Mouse (Mus musculus): ENCODE data around the gene Ccdc18.
"Not testable (repeated sequence)": the region's sequence is repeated elsewhere in the genome, so short reads cannot be mapped to it uniquely, and the experiment has no call there.

Gene Ccdc18

DNA sequence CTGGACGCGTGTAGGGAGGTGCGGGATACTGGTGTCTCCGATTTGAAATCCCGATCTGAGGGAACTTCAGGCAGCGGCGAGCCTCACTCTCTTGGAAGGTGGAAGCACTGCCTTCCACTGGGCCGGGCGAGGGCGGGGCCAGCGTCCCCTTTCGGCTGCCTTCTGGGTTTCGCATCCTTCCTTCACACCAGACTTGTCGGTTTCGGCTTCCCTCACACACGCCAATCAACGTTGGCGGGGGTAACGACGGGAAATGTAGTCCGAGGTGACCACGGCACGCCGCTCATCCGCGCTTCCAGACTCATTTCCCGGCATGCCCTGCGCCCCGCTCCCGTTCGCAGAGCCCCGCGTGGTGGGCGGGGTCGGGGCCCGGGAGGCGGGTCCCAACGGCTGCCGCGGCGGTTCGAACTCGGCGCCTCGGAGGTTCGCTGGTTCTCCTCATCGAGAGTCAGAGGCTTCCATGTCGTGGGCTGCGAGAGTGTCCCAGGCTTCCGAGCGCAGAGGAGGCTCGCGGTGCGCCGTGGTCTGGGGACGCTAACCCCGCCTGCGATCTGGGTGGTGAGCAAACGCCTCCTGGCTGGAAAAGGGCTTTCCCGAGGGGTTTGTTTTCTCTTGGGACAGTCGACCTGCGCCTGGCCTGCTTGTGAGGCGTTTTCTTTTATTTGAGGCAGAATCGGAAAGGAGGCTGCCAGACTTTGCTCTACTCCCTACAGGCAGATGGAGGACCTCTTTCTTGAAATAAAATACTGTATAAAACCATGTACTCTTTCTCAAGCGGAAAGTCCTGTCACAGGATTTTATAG lies at the start of gene Ccdc18, which contains the start of gene Tmed5:
TSS of gene Ccdc18 (plus strand) at position 435 of the 803 bp plus-strand sequence.
TSS of gene Tmed5 (minus strand) at position 180 of the 803 bp plus-strand sequence.
- peak; percentile 90 for DNase-seq (ENCODE audit: low read depth, low spot score)

DNA sequence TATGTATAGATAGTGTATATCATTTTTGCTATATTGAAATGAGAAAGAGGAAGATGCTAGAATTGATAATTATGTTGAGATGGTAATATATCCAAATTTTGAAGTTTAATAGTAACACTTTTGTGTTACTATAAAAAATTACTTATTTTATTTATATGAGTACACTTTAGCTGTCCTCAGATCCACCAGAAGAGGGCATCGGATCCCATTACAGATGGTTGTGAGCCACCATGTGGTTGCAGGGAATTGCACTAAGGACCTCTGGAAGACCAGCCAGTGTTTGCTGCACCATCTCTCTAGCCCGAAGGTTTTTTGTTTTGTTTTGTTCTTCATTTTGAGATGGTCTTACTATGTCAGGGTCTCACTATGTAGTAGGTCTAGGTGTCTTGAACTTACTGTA lies 47.2 kb upstream of the Ccdc18 start:
- no peak for DNase-seq (ENCODE audit: low read depth, low spot score)

DNA sequence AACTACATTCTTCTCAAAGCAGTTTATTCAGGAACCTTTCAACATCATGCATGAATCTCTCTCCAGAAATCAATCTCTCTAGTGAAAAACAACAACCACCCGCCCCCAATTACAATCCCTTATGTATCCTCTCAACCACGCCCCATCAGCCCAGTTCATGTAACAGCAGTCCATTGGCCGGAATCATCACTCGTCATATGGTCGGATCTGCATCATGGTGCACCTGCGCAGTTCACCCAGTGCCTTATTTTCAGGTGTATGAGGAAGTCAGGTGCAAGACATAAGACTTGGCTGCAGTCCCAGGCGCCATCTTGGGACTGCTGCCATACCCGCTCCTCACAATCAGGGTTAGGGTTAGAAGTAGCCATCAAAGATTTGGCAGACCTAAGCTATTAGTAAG lies 39.9 kb upstream of the Ccdc18 start:
- DNase-seq (ENCODE audit: low read depth, low spot score) = not testable (repeated sequence)

DNA sequence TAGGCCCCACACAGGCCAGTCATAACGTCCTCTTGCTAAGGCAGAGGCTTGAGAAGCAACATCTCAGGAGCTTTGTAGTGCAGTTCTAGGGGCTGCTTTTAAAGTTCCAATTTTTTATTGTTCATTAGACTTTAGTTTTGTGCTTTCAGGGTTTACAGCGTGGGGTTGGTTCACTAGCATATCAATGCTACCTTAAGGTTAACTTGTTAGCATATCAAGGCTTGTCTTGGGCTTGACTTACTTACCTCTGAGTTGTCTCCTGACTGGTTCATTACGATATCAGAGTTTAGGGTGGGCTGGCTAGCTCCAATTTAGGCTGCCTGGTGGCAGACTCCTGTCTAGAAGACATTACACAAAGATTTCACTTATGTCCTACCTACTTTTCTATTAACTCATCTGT lies 35.0 kb upstream of the Ccdc18 start:
- no peak for DNase-seq (ENCODE audit: low read depth, low spot score)

DNA sequence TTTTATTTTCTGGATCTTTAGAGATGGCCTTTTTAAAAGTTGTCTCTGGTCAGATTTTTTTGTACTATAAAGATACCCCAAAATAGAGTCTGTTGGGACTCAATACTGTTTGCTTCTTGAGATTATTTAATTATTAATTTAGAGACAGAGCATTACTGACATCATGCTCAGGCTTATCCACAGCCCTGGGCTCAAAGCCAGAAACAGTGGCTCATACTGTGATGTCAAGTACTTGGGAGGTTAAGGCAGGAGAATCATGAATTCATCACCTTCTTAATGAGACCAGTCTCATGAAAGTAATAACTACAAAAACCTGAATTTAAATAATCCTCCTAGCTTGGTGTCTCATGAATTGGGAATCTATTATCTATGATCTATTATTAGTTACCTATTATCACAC lies 32.5 kb upstream of the Ccdc18 start:
- no peak for DNase-seq (ENCODE audit: low read depth, low spot score)

DNA sequence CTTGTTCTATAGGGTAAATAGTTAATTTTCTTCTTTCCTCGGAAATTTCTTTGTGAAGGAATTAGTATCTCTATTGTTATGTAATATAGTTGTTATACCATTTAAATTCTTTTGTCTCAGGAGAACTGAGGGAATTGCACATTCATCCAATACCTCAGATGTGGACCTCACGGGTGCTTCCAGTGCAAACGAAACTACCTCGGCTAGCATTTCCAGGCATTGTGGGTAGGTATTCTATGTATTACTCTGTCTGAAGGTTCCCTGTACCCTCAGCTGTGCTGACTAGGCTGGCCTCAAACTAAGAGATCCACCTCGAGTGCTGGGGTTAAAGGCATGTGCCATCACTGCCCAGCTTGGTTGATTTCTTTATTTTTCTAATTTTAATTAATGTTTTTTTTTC lies 28.4 kb upstream of the Ccdc18 start:
- no peak for DNase-seq (ENCODE audit: low read depth, low spot score)

DNA sequence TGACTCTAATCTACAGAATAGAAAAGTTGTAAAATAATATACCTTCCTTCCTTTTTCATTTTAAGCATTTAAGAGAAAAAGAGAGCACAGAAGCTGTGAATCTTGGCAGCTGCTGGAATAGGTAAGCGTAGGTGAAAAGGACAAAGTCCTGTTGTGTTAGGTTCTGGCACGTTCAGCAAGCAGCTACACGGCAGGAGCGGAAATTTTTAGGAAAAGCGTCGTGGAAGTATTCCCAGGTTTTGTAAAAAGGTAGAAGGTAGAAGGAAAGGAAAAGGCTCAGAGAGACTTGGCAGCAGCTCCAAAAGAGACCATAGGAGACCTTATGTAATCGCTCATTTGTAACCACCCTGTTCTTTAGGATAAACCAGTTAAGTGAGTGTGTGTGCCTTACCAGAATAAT lies 23.3 kb upstream of the Ccdc18 start:
- DNase-seq (ENCODE audit: low read depth, low spot score) = no peak

DNA sequence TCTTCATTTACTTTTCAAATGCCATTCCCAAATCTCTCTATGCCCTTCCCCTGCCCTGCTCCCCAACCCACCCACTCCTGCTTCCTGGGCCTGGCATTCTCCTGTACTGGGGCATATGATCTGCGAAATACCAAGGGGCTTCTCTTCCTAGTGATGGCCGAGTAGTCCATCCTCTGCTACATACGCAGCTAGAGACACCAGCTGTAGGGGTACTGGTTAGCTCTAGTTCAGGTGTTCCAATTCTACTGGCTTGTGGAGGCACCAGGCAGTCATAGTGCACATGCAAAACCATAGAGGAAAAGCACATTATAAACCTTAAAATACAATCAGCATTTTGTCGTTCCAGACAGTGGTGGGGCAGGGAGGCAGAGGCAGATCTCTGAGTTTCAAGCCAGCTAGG lies 15.0 kb upstream of the Ccdc18 start:
- DNase-seq (ENCODE audit: low read depth, low spot score) = no peak

DNA sequence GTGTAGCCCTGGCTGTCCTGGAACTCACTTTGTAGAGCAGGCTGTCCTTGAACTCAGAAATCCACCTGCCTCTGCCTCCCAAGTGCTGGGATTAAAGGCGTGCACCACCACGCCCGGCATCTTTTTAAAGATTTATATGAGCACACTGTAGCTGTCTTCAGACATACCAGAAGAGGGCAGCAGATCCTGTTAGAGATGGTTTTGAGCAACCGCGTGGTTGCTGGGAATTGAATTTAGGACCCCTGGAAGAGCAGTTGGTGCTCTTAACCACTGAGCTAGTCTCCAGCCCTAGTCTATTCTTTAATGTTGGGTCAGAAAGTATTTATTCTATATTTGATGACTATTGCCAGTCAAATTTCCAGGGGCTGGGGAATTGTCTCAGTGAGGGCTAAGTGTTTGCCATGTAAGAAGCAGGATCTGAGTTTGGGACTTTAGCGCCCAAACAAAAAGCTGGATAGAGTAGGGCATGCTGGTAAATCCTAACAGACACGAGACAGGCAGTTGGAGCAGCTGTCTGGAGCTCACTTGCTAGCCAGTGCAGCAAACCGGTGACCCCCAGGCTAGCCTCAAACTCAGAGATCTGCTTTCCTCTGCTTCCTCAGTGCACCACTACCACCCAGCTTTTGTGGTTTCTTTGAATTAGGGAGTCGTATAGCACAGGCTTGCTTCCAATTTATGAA lies 12.3 kb upstream of the Ccdc18 start:
- DNase-seq (ENCODE audit: low read depth, low spot score) = no peak

DNA sequence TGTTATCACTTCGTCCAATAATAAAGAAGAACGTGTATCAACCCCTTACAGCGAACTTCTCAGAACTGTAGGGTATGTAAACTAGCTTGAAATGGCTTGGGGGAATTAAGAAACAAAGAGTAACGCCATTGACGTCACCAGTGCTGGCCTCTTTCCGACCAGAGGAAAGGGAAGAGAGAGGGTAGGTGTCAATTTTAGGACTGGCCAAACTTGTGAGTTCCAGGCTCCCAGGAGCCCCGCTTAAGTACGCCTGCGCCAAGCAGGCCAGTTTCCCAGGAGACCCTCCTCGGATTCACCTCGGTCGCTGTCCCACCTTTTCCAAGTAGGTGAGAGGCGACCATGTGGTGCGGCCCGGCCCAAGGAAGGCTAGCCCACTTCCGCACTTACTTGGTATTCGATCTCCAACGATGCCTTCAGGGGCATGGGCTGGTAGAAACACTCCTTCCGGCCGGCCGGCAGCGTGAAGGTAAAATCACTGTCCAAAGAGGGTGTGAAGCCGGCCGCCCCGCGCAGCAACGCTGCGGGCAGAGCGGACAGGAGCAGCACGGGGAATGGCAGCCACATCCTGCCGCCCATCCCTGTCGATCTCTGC lies 730 bp upstream of the Ccdc18 start:
- no peak for DNase-seq (ENCODE audit: low read depth, low spot score)

DNA sequence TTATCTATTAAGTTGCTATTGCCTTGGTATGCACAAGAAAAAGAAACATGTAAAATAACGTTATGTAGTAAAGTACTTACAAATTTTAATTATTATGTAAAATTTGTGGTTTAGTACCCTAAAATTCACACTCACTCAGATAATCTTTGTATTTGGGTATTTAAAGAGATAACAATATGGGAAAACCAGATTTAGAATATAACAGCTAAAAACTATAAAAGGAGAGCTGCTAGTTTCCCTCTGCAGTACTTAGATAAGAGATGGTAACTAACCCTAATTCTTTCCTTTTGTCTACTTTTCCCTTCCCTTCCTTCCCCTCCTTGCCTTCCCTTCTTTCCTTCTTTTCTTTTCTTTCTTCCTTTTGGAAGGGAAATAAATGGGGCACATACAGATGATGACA lies 19.9 kb downstream of the Ccdc18 start:
- no peak for DNase-seq (ENCODE audit: low read depth, low spot score)

DNA sequence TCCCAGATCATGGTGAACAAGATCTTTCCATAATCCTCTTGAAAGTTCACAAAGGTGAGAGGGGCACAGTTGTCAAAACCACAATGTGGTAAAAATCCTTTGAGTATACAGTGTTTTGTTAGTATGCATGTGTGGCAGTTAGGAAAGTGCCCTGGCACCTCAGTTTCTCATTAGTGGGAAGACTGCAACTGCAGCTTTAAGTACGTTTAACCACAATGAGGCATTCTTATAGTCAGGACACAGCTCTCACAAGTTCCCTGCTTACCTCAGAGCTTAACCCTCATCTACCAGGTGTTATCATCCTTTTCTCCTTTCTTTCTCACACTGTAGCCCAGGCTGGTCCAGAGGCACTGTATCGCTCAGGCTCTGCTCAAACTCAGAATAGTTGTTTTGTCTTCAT lies 28.1 kb downstream of the Ccdc18 start:
- no peak for DNase-seq (ENCODE audit: low read depth, low spot score)

DNA sequence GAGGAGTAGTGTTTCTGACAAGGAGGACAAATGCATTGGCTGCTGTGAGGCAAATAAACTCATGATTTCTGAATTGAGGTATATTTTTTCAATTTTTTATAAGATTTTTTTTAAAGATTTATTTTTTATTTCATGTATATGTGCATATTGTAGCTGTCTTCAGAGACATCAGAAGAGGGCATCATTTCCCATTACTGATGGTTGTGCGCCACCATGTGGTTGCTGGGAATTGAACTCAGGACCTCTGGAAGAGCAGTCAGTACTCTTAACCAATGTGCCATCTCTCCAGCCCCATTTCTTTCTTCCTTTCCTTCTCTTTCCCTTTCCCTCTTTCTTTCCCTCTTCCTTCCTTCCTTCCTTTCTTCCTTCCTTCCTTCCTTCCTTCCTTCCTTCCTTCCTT lies 31.0 kb downstream of the Ccdc18 start:
- no peak for DNase-seq (ENCODE audit: low read depth, low spot score)

DNA sequence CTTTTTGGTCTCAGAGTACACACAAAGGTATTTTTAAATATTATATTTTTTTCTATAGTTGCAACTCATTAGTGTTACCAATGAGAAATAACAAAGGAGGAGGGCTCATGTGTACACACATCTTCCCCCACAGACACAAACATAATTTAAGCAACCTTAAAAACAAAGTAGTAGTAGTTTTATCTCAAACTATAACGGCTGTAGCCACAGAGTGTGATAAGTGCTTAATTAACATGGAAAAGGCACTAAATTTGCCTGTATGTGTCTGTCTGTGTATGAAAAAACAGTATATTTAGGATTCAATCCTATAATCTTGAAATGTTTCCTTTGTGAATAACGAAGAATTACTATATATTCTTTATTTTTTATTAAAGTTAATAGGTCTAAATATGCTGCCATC lies 51.4 kb downstream of the Ccdc18 start:
- no peak for DNase-seq (ENCODE audit: low read depth, low spot score)

DNA sequence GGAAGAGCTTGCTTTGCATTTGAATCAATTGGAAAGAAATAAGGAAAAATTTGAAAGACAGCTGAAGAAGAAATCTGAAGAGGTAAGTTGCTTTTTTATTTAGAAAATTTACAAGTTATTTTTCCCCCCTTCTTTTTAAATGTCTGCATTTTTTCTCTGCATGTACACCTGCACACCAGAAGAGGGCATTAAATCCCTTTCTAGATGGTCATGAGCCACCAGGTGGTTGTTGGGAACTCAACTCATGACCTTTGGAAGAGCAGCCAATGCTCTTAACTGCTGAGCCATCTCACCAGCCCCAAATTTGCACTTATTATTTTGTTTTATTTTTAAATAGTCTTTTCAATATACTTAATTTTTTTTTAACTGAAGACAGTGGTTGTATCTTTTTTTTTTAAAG lies 56.3 kb downstream of the Ccdc18 start:
- DNase-seq (ENCODE audit: low read depth, low spot score) = no peak

DNA sequence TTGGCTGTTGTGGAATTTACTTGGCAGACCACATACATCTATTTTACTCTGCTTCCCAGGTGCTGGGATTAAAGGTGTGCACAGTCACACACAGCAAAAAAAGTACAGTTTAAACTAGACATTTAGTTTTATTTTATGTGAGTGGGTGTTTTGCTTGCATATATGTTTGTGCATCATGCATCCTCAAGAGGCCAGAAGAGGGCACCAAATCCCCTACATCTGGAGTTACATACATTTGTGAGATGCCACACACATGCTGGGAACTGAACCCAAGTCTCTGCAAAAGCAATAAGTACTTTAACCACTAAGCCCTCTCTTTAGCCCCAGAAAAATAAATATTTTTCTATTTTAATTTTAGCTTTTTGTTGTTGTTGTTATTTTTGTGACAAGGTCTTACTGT lies 73.3 kb downstream of the Ccdc18 start:
- DNase-seq (ENCODE audit: low read depth, low spot score) = peak; percentile 13

DNA sequence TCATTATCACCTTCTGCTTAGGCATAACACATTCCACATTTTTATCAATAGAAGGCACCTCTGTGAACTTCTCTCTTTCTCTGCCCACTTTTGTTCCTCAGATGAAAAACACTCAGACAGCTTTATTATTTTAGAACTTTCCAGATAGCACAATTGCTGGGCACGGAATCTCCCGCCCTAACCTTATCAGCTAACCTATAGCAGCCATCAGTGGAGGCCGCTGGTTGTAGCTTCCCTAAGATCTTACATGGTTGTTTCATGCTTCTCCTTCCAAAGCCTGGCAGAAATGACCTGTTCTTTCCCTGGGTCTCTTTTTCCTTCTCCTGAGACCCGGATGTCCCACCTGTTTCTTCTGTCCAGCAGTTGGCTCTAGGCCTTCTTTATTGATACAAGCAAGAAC lies 78.8 kb downstream of the Ccdc18 start:
- DNase-seq (ENCODE audit: low read depth, low spot score) = no peak

DNA sequence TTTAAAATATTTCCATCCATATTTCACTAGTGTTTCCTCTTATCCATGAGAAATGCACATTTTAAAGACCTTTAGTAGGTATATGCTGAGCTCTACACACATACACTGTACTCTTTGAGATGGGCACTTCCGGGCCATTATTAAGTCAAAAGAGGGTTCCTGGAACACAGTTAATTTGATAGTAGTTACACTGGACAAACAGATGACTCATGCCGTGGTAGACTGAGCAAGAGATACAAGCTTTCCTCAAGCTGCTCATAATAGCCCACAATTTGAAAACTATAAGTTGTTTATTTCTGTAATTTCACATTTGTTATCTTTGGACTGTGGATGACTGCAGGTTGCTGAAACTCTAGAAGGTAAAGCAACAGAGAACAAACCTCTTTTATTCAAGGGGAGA lies 82.3 kb downstream of the Ccdc18 start:
- DNase-seq (ENCODE audit: low read depth, low spot score) = no peak

DNA sequence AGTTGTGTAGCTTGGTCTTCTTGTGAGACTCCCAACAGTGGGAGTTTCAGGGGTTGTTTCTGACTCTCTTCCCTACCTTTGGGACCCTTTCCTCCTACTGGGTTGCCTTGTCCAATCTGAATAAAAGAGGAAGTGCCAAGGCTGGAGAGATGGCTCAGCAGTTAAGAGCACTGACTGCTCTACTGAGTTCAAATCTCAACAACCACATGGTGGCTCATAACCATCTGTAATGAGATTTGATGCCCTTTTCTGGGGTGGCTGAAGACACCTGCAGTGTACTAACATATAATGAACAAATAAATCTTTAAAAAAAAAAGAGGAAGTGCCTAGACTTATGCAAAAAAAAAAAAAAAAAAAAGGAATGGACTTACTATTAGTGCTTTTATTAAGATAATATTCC lies 91.4 kb downstream of the Ccdc18 start:
- no peak for DNase-seq (ENCODE audit: low read depth, low spot score)

DNA sequence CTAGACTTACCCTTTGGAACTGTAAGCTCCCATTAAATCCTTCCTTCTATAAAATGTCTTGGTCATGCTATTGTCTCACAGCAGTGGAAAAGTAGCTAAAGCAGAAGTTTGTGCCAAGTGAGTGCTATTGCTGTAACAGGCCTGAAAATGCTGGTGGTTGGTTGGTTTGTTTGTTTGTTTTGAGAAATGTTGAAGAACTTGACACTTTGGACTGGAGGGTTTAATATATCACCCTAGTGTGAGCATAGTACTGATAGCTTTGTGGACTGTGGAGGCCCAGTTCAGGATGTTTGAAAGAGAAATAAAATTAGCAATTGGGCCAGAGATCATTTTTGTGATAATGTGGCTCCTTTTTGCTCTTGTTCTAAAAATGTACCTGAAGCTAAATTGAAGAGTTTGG lies 93.5 kb downstream of the Ccdc18 start:
- DNase-seq (ENCODE audit: low read depth, low spot score) = no peak

DNA sequence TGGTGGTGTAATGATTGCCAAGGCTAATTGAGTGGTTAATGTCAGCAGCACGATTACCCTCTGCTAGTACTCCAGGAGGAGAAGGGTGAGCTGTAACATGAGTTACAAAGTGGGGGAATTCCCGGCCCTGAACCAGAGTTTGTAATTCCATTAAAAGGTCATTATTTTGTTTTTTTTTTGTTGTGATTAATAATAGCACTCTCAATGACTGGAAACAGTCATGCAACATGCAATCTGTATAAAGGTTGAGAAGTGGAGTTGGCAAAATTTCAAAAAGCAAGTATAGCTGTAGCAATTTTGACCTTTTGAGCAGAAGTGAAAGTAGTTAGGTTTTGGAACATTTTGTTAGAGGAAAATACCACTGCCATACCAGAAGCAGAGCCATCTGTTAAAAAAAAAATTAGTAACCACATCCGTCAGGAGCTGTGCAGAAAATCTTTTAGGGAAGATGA lies 113.7 kb downstream of the Ccdc18 start:
- DNase-seq (ENCODE audit: low read depth, low spot score) = no peak

DNA sequence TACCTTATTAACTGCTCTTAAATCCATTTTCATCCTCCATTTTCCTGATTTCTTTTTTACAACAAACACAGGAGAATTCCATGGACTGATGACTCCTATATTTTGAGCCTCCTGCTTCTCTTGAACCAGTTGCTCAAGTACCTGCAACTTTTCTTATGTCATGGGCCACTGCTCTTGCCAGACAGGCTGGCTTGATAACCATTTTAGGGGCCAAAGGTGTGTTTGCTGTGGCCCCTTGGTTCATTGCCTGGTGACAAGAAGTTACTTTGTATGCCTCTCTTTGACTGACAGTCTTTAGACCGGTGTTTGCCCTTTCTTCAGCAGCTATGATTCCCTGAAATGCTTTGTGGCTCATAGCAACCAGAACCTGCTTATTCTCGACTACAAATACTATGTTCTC lies 117.4 kb downstream of the Ccdc18 start:
- DNase-seq (ENCODE audit: low read depth, low spot score) = no peak

DNA sequence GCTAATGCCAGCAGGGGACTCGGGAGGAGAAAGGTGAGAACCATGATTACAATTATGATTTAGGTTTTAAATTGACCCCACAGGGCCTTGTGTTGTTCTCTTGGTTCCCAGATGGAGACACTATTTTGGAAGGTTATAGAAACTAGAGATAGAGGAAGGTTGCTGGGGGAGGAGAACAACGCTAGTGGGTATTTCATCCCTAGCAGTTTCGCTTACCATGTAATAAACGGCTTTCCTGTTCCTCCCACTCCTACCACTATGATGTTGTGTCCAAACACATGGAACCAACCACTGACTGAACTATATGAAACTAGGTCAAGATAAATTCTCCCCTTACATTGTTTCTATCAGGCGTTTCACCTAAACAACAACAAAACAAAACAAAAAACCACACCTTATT lies 122.6 kb downstream of the Ccdc18 start:
- no peak for DNase-seq (ENCODE audit: low read depth, low spot score)
